Mouse (Mus musculus) hindbrain, embryonic 14.5 days (tissue): ENCODE results near the gene Auts2. TPM values are rescaled to one million over a fixed set of nuclear protein-coding genes. Genes with fewer than 3 reads are reported as not detected.

Experiments used
- ATAC-seq: fragments of 200-750 bp; cut with Nextera tagmentation; 2 replicates; pipeline ENCODE4 v1.8.0; 2017; ENCODE audit warnings: moderate number of reproducible peaks, mild to moderate bottlenecking, moderate TSS enrichment, moderate library complexity; ENCODE audit not compliant: low FRiP score
- DNase-seq: peaks from one replicate; pipeline ENCODE4 v3.0.0-alpha.2; 2015; ENCODE audit warnings: low spot score
- H3K27ac ChIP-seq: fragments of 300-500 bp; sonication (generic); 2 replicates; pipeline ENCODE4 v1.5.1; 2014; ENCODE audit warnings: mild to moderate bottlenecking, moderate library complexity
- H3K27me3 ChIP-seq: fragments of 300-500 bp; sonication (generic); 2 replicates; pipeline ENCODE4 v1.6.1; 2014; ENCODE audit warnings: mild to moderate bottlenecking, low read length, mixed read lengths; ENCODE audit not compliant: control insufficient read depth, insufficient read depth
- H3K36me3 ChIP-seq: fragments of 300-500 bp; sonication (generic); replicated peaks from 2 replicates; pipeline ENCODE4 v1.6.1; 2014; ENCODE audit not compliant: control insufficient read depth, insufficient read depth
- H3K4me1 ChIP-seq: fragments of 300-500 bp; sonication (generic); replicated peaks from 2 replicates; pipeline ENCODE4 v1.6.1; 2014; ENCODE audit warnings: antibody characterized with exemption, low read length, mixed read lengths; ENCODE audit not compliant: control insufficient read depth, insufficient read depth
- H3K4me2 ChIP-seq: fragments of 300-500 bp; sonication (generic); replicated peaks from 2 replicates; pipeline ENCODE4 v1.6.1; 2014; ENCODE audit warnings: mild to moderate bottlenecking, moderate library complexity
- H3K4me3 ChIP-seq: fragments of 300-500 bp; sonication (generic); replicated peaks from 2 replicates; pipeline ENCODE4 v1.5.1; 2014; ENCODE audit warnings: mild to moderate bottlenecking, low read length
- H3K9ac ChIP-seq: fragments of 300-500 bp; sonication (generic); 2 replicates; pipeline ENCODE4 v1.6.1; 2014
- H3K9me3 ChIP-seq: fragments of 300-500 bp; sonication (generic); 2 replicates; pipeline ENCODE4 v1.6.1; 2016; ENCODE audit warnings: low read length; ENCODE audit not compliant: control insufficient read depth
- WGBS: fragments of 180-500 bp; shearing (Covaris S2); extraction: QIAGEN DNeasy Blood & Tissue Kit; methylation state at CpG from one replicate; pipeline ENCODE4 v1.1.7; 2014; 5-methylcytosine and 5-hydroxymethylcytosine counted together
- polyA plus RNA-seq: library from polyadenylated mRNA; unstranded; fragments of >200 nt; fragmentation: Nextera tagmentation; extraction: Ambion mirVana; gene quantifications from 2 replicates; pipeline ENCODE4 v1.2.1, GENCODE M21; 2014

Gene Auts2
- polyA plus RNA-seq, 1 experiment from 2014 or later: 61.8 TPM

GRCm38 (mm10) chr5:131459951-131460350 is 1083.2 kb downstream of the Auts2 start:
- DNase-seq (no peak), ATAC-seq (no peak)
- WGBS: 60% methylated on average over 6 of the region's 6 CpGs
- H3K4me2 ChIP-seq: no peak overlapping the region
- H3K27me3 ChIP-seq: no peaks in the 10 kb centered on the region
- H3K27ac ChIP-seq: no peak overlapping the region
- H3K4me3 ChIP-seq: no peak overlapping the region
- no peaks in the 10 kb centered on the region for H3K9me3 ChIP-seq
- H3K4me1 ChIP-seq: peaks cover 5% of the 10 kb centered on the region; the same call in 1 of the 2 replicates
- H3K9ac ChIP-seq: no peak overlapping the region
- peaks cover 79% of the 10 kb centered on the region for H3K36me3 ChIP-seq

GRCm38 (mm10) chr5:131459549-131459948 is 1083.6 kb downstream of the Auts2 start:
- DNase-seq: no peak
- Histone ChIP-seq H3K4me1 (peaks cover 5% of the 10 kb centered on the region; the same call in 1 of the 2 replicates), H3K9ac (no peak overlapping the region), H3K27me3 (no peaks in the 10 kb centered on the region), H3K27ac (no peak overlapping the region), H3K9me3 (no peaks in the 10 kb centered on the region), H3K36me3 (peaks cover 79% of the 10 kb centered on the region), H3K4me2 (no peak overlapping the region), H3K4me3 (no peak overlapping the region)
- WGBS: 66% methylated on average over 2 of the region's 2 CpGs
- no peak for ATAC-seq

GRCm38 (mm10) chr5:131458700-131459099 is 1084.4 kb downstream of the Auts2 start:
- Histone ChIP-seq H3K36me3 (peaks cover 87% of the 10 kb centered on the region), H3K27me3 (no peaks in the 10 kb centered on the region), H3K9ac (no peak overlapping the region), H3K4me2 (no peak overlapping the region), H3K4me3 (no peak overlapping the region), H3K27ac (no peak overlapping the region), H3K9me3 (no peaks in the 10 kb centered on the region), H3K4me1 (peaks cover 5% of the 10 kb centered on the region; the same call in 1 of the 2 replicates)
- DNase-seq: no peak
- 57% methylated on average over 6 of the region's 6 CpGs for WGBS
- ATAC-seq: no peak

- peak; percentile 65; the same call in 1 of the 2 replicates for ATAC-seq
- no peak for DNase-seq
- H3K27me3 ChIP-seq: no peaks in the 10 kb centered on the region
Observed at GRCm38 (mm10) chr5:131457999-131458398, 1085.1 kb downstream of the Auts2 start.

GRCm38 (mm10) chr5:131449181-131449868 is 1093.8 kb downstream of the Auts2 start:
- Histone ChIP-seq H3K4me2 (no peak overlapping the region), H3K36me3 (peaks cover 97% of the 10 kb centered on the region), H3K27me3 (no peaks in the 10 kb centered on the region), H3K9me3 (no peaks in the 10 kb centered on the region), H3K4me1 (no peaks in the 10 kb centered on the region), H3K27ac (no peak overlapping the region), H3K9ac (no peak overlapping the region), H3K4me3 (no peak overlapping the region)
- ATAC-seq (no peak), DNase-seq (no peak)
- WGBS: 82% methylated on average over 7 of the region's 7 CpGs

More at GRCm38 (mm10) chr5:131457999-131458398, 1085.1 kb downstream of the Auts2 start:
- 50% methylated on average over 7 of the region's 7 CpGs for WGBS
- Histone ChIP-seq H3K9me3 (no peaks in the 10 kb centered on the region), H3K4me2 (no peak overlapping the region), H3K9ac (no peak overlapping the region), H3K36me3 (peaks cover 87% of the 10 kb centered on the region), H3K4me1 (peaks cover 2% of the 10 kb centered on the region; the same call in 1 of the 2 replicates), H3K27ac (peak overlapping the region; percentile 34; the same call in 1 of the 2 replicates), H3K4me3 (no peak overlapping the region)

GRCm38 (mm10) chr5:131435239-131435876 is 1107.8 kb downstream of the Auts2 start:
- H3K36me3 ChIP-seq: peaks cover 38% of the 10 kb centered on the region
- no peaks in the 10 kb centered on the region for H3K9me3 ChIP-seq
- H3K4me1 ChIP-seq: peaks cover 6% of the 10 kb centered on the region
- H3K9ac ChIP-seq: no peak overlapping the region
- WGBS: 48% methylated on average over 10 of the region's 10 CpGs
- H3K27me3 ChIP-seq: no peaks in the 10 kb centered on the region
- peak overlapping the region; percentile 9 for H3K27ac ChIP-seq
- no peak overlapping the region for H3K4me3 ChIP-seq
- DNase-seq (no peak), ATAC-seq (peak; percentile 54; the same call in 1 of the 2 replicates)
- no peak overlapping the region for H3K4me2 ChIP-seq

- Histone ChIP-seq H3K27ac (no peak overlapping the region), H3K4me2 (no peak overlapping the region), H3K27me3 (no peaks in the 10 kb centered on the region), H3K9ac (no peak overlapping the region), H3K4me1 (peaks cover 6% of the 10 kb centered on the region), H3K36me3 (peaks cover 17% of the 10 kb centered on the region), H3K4me3 (no peak overlapping the region), H3K9me3 (no peaks in the 10 kb centered on the region)
- no peak for DNase-seq
- ATAC-seq: no peak
- 92% methylated on average over 4 of the region's 4 CpGs for WGBS
Observed at GRCm38 (mm10) chr5:131433291-131433690, 1109.9 kb downstream of the Auts2 start.

GRCm38 (mm10) chr5:131431896-131432295 is 1111.2 kb downstream of the Auts2 start:
- Histone ChIP-seq H3K27me3 (no peaks in the 10 kb centered on the region), H3K4me1 (peaks cover 6% of the 10 kb centered on the region), H3K9me3 (no peaks in the 10 kb centered on the region), H3K9ac (no peak overlapping the region), H3K27ac (no peak overlapping the region), H3K36me3 (peaks cover 6% of the 10 kb centered on the region; the same call in 1 of the 2 replicates), H3K4me2 (no peak overlapping the region), H3K4me3 (no peak overlapping the region)
- no peak for DNase-seq
- WGBS: 88% methylated on average over 7 of the region's 7 CpGs
- ATAC-seq: no peak

GRCm38 (mm10) chr5:131430109-131430508 is 1113.0 kb downstream of the Auts2 start:
- no peak for ATAC-seq
- H3K9ac ChIP-seq: no peak overlapping the region
- no peaks in the 10 kb centered on the region; the same call in 1 of the 2 replicates for H3K4me1 ChIP-seq
- no peaks in the 10 kb centered on the region for H3K9me3 ChIP-seq
- H3K36me3 ChIP-seq: no peaks in the 10 kb centered on the region
- 30% methylated on average over 8 of the region's 8 CpGs for WGBS
- H3K4me3 ChIP-seq: no peak overlapping the region
- no peak overlapping the region for H3K4me2 ChIP-seq
- H3K27ac ChIP-seq: no peak overlapping the region
- DNase-seq: peak; percentile 81
- H3K27me3 ChIP-seq: no peaks in the 10 kb centered on the region
